Mouse (Mus musculus) liver, adult 2 months (tissue): ENCODE data around the gene Tma7.
A peak's percentile ranks its signal among the peaks of the same experiment; 100 is the strongest.

Experiments
- CTCF ChIP-seq: fragments of 200-500 bp; IDR thresholded peaks from 2 replicates; pipeline ENCODE4 v1.5.1; 2011; ENCODE audit warnings: low read depth, low read length, control low read depth
- POLR2A ChIP-seq: fragments of 200-500 bp; IDR thresholded peaks from 2 replicates; pipeline ENCODE4 v1.6.1; 2011; ENCODE audit warnings: low read length, control low read depth; ENCODE audit not compliant: insufficient read depth; ENCODE audit errors: extremely low read depth

DNA sequence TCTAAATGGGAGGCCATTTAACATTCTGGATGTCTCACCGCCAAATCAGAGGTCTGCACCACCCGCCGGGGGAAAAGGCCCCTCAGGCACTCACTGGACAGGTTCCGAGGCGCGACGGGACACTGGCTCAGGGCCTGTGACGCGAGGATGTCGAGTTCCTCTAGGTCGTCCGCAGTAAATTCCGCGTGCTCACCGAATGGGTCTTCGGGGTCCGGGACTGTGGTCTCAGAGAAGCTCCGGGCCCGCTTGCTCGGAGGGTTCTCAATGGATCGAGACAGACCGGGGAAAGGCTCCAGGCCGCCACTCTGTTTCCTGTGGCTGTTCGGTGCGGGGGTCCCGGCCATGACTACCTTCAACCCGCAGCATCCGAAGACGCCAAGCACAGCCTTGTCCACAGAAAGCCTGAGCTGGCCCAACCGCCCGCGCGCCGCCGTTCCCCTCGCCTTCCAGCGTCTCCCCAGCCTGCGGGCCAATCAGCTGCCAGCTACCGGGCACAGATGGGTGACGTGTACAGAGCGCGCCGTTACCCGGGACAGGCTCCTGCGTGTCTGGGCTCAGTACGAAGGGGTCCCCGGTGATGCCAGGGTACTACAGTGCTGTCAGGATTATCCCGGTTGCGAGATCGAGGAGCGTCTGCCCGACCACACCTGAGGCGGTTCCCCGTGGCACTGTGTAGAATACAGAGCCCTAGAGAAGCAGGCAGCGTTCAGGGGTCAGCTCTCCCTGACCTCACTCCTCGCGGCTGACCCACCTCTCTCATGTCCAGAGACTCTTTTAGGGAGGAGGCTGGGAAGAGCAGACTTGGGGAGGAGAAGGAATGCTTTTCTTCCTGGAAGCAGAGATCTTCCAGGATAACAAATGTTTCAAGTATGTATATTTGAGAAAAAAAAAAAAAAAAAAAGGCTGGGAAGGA, 8.5 kb downstream of the Tma7 start, which contains the start of gene Atrip:
- no peak for TF ChIP-seq CTCF
- TF ChIP-seq POLR2A: peak; percentile 48
